Mouse (Mus musculus): ENCODE data around the gene Rhoc.
"Not testable (repeated sequence)": the region's sequence is repeated elsewhere in the genome, so short reads cannot be mapped to it uniquely, and the experiment has no call there.

Gene Rhoc

GRCm38 (mm10) chr3:104785284-104785683 lies 2.9 kb upstream of the Rhoc start:
- no peak for DNase-seq (ENCODE audit: low spot score)

- DNase-seq (ENCODE audit: low spot score), result peak; percentile 86
Observed at GRCm38 (mm10) chr3:104788561-104789311, 561 bp downstream of the Rhoc start.

- peak; percentile 51 for DNase-seq (ENCODE audit: low spot score)
Observed at GRCm38 (mm10) chr3:104789312-104789605, 1.1 kb downstream of the Rhoc start.

GRCm38 (mm10) chr3:104789822-104790221 lies 1.6 kb downstream of the Rhoc start:
- DNase-seq (ENCODE audit: low spot score), result peak; percentile 49

- peak; percentile 80 for DNase-seq (ENCODE audit: low spot score)
Observed at GRCm38 (mm10) chr3:104790401-104790937, 2.3 kb downstream of the Rhoc start.

GRCm38 (mm10) chr3:104791017-104791416 lies 2.8 kb downstream of the Rhoc start:
- no peak for DNase-seq (ENCODE audit: low spot score)

- DNase-seq (ENCODE audit: low spot score), result no peak
Observed at GRCm38 (mm10) chr3:104791671-104792070, 3.5 kb downstream of the Rhoc start.

GRCm38 (mm10) chr3:104792360-104793270 lies 4.4 kb downstream of the Rhoc start:
- DNase-seq (ENCODE audit: low spot score), result peak; percentile 49

GRCm38 (mm10) chr3:104793871-104794828 lies 6.0 kb downstream of the Rhoc start:
- DNase-seq (ENCODE audit: low spot score), result peak; percentile 94

- no peak for DNase-seq (ENCODE audit: low spot score)
Observed at GRCm38 (mm10) chr3:104794953-104795470, 6.8 kb downstream of the Rhoc start.

- DNase-seq (ENCODE audit: low spot score), result peak; percentile 45
Observed at GRCm38 (mm10) chr3:104795661-104796340, 7.6 kb downstream of the Rhoc start.

GRCm38 (mm10) chr3:104796430-104797082 lies 8.4 kb downstream of the Rhoc start:
- no peak for DNase-seq (ENCODE audit: low spot score)

GRCm38 (mm10) chr3:104800681-104801080 lies 12.5 kb downstream of the Rhoc start:
- DNase-seq (ENCODE audit: low spot score), result no peak

GRCm38 (mm10) chr3:104801481-104801880 lies 13.3 kb downstream of the Rhoc start:
- no peak for DNase-seq (ENCODE audit: low spot score)

GRCm38 (mm10) chr3:104804312-104804711 lies 16.1 kb downstream of the Rhoc start:
- no peak for DNase-seq (ENCODE audit: low spot score)

GRCm38 (mm10) chr3:104805539-104805938 lies 17.4 kb downstream of the Rhoc start:
- DNase-seq (ENCODE audit: low spot score), result no peak

GRCm38 (mm10) chr3:104811752-104812151 lies 23.6 kb downstream of the Rhoc start:
- no peak for DNase-seq (ENCODE audit: low spot score)

GRCm38 (mm10) chr3:104812254-104812653 lies 24.1 kb downstream of the Rhoc start:
- no peak for DNase-seq (ENCODE audit: low spot score)

GRCm38 (mm10) chr3:104813227-104813626 lies 25.1 kb downstream of the Rhoc start:
- DNase-seq (ENCODE audit: low spot score), result not testable (repeated sequence)

- DNase-seq (ENCODE audit: low spot score), result no peak
Observed at GRCm38 (mm10) chr3:104814746-104815145, 26.6 kb downstream of the Rhoc start.
